Mouse (Mus musculus) skeletal muscle tissue, adult 2 months (tissue): Measurements from ENCODE around the gene Ston1.

Experiments
- DNase-seq: peaks from one replicate; pipeline ENCODE4 v3.0.0-alpha.2; 2012; ENCODE audit warnings: low read depth, low spot score

Gene Ston1

GRCm38 (mm10) chr17:88587371-88587770 lies 10.1 kb upstream of the Ston1 start:
- no peak for DNase-seq

GRCm38 (mm10) chr17:88588228-88588627 lies 9.3 kb upstream of the Ston1 start:
- no peak for DNase-seq

GRCm38 (mm10) chr17:88590251-88590650 lies 7.2 kb upstream of the Ston1 start:
- no peak for DNase-seq

- no peak for DNase-seq
Measured at GRCm38 (mm10) chr17:88595071-88595470, 2.4 kb upstream of the Ston1 start.

- DNase-seq, result no peak
Measured at GRCm38 (mm10) chr17:88596068-88596467, 1.4 kb upstream of the Ston1 start.

- no peak for DNase-seq
Measured at GRCm38 (mm10) chr17:88596544-88597221, 801 bp upstream of the Ston1 start.

- DNase-seq, result no peak
Measured at GRCm38 (mm10) chr17:88598056-88598420, 554 bp downstream of the Ston1 start.

- peak; percentile 36 for DNase-seq
Measured at GRCm38 (mm10) chr17:88598570-88599368, 1.3 kb downstream of the Ston1 start.

GRCm38 (mm10) chr17:88600492-88601026 lies 3.1 kb downstream of the Ston1 start:
- DNase-seq, result no peak

- no peak for DNase-seq
Measured at GRCm38 (mm10) chr17:88603943-88604342, 6.5 kb downstream of the Ston1 start.

GRCm38 (mm10) chr17:88606056-88606455 lies 8.6 kb downstream of the Ston1 start:
- DNase-seq, result no peak

- no peak for DNase-seq
Measured at GRCm38 (mm10) chr17:88609361-88609760, 11.9 kb downstream of the Ston1 start.

- no peak for DNase-seq
Measured at GRCm38 (mm10) chr17:88611057-88611456, 13.6 kb downstream of the Ston1 start.

GRCm38 (mm10) chr17:88613172-88613571 lies 15.7 kb downstream of the Ston1 start:
- no peak for DNase-seq

GRCm38 (mm10) chr17:88613721-88614120 lies 16.2 kb downstream of the Ston1 start:
- no peak for DNase-seq

- DNase-seq, result no peak
Measured at GRCm38 (mm10) chr17:88614234-88614633, 16.8 kb downstream of the Ston1 start.

- DNase-seq, result no peak
Measured at GRCm38 (mm10) chr17:88614733-88615132, 17.2 kb downstream of the Ston1 start.

GRCm38 (mm10) chr17:88615492-88616155 lies 18.1 kb downstream of the Ston1 start:
- no peak for DNase-seq

GRCm38 (mm10) chr17:88620935-88621334 lies 23.5 kb downstream of the Ston1 start:
- no peak for DNase-seq

- DNase-seq, result no peak
Measured at GRCm38 (mm10) chr17:88621374-88621773, 23.9 kb downstream of the Ston1 start.

- DNase-seq, result no peak
Measured at GRCm38 (mm10) chr17:88622711-88623110, 25.2 kb downstream of the Ston1 start.

- DNase-seq, result no peak
Measured at GRCm38 (mm10) chr17:88624386-88624785, 26.9 kb downstream of the Ston1 start.
